Mouse (Mus musculus) lung, postnatal 0 days (tissue): ENCODE measurements at regions not wholly inside any gene's neighbourhood (a gene's known extent, or its start where the extent isn't known, plus 50 kb on each side); places are given as distances from the start of the nearest gene placed in this dataset.

Source experiments
- CTCF ChIP-seq: IDR thresholded peaks from 2 replicates; pipeline ENCODE4 v1.5.1; 2016; ENCODE audit warnings: antibody characterized with exemption, mild to moderate bottlenecking
- EP300 ChIP-seq: IDR thresholded peaks from 2 replicates; pipeline ENCODE4 v1.6.1; 2016; ENCODE audit warnings: antibody characterized with exemption, mild to moderate bottlenecking, control low read depth

GRCm38 (mm10) chr1:13949241-13949640 is 2143.9 kb downstream of the 4930444P10Rik start:
- TF ChIP-seq CTCF (no peak), EP300 (no peak)
